Mouse (Mus musculus) hematopoietic stem cell, adult 5-6 weeks (primary cell): ENCODE measurements around the gene Tgm2. TPM values are rescaled to one million over a fixed set of nuclear protein-coding genes. Genes with fewer than 3 reads are reported as not detected.

Experiments used
- ATAC-seq, 2 experiments: fragments of 125-278 bp in 1 of 2; replicated peaks in 1 of 2; 2 replicates each; pipeline ENCODE4 v1.8.0; 2016 to 2017; ENCODE audit warnings: inconsistent platforms in 2 of 2, mild to moderate bottlenecking in 2 of 2, moderate number of reproducible peaks in 2 of 2, low read depth in 1 of 2, moderate TSS enrichment in 1 of 2; ENCODE audit not compliant: low FRiP score in 2 of 2, poor library complexity in 2 of 2, severe bottlenecking in 2 of 2, insufficient read depth in 1 of 2, low TSS enrichment in 1 of 2
- total RNA-seq: library from RNA; stranded (forward); fragments of 172-1452, 232-1000 nt; gene quantifications from 2 replicates; pipeline ENCODE4 v1.2.3, GENCODE M21; 2017

Tgm2 gene
- total RNA-seq, 1 experiment from 2014 or later: 19.4 TPM

DNA sequence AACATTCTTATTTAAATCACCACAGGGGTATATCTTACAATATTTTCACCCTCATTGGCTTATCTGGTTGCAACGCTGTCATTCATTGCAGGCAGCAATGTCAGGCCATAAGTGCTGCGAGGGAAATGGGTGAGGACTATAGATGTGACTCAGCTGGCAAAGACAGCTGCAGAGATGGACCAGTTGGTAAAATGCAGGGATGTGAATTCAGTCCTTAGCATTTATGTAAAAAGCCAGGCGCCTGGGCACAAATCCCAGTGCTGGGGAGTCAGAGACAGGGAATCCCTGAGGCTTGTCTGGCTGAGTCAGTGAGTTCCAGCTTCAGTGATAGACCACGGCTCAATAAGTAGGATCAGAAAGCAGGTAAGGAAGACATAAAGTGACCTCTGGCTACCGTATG is 44.5 kb downstream of the Tgm2 start:
- no peak for ATAC-seq

DNA sequence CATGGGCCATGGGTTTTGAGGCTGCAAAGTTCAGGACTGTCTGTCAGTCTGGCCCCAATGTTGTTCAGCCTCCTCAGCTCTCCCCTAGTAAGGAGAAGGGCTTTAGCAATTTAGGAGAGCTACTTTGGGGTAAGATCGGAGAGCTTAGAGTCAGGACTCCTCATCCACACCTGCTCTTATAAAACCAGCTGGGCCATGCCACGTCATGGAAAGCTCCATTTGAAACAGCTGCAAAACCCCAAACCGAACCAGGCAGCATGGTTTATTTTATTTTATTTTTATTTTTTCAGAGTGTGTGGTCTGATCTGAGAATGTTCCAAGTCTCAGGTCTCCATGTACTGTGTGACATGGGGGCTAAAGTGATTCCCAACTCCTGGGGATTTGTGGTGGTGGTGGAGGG is 46.7 kb downstream of the Tgm2 start:
- ATAC-seq: no peak

DNA sequence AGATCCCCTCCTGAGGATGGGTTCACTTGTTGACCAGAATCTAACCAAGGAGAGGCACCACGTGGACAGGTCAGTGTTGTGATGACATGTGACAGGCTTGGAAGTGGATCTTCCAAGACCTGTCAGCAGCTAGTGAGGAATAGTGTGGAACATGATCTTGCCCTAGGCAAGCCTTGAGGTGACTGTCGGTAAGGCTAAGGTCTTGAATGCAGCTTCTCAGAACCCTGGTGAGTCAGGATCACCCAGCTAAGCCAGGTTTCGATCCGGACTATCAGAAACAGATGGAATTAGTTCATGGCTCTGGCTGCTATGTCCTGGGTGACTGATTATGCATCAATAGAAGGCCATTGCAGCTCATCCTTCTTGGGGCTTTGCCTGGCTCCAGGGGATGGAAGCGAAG is 47.5 kb downstream of the Tgm2 start:
- ATAC-seq: no peak

DNA sequence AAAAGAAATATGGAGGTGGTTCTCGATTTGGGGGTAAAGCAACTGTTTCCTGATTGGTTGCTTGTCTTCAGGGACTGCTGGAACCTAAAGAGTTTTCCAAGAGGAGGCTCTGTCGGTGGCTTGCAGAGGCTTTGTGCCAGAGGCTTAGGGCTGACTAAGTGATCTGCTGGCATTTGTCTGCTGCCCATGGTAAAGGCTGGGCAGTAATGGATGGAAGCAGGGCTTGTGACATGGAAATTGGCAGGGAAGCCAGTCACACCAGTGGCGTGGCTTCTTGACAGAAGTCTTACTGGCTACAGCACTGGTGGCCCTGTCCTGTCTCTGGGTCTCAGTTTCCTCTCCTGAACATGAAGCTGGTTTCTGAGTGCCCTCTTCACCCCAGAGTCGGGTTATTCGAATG is 49.2 kb downstream of the Tgm2 start:
- ATAC-seq: no peak

DNA sequence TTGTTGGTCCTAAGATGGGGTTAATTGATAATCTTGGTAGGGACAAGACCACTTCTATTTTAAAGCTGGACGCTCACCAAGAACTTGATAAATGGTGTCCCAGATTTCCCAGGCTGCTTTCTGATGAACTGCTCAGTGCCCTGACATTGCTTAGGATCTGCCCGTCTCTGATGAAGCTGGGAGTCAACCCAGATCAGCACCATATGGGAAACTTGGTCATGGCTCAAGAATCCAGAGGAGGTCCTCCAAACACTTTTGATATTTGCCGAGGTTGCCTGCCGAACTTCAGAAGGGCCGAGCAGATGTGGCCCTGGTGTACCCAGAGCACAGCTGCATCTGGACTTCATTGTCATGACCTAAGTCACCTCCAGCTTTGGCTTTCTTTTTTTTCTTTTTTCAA is 51.4 kb downstream of the Tgm2 start:
- ATAC-seq: no peak

DNA sequence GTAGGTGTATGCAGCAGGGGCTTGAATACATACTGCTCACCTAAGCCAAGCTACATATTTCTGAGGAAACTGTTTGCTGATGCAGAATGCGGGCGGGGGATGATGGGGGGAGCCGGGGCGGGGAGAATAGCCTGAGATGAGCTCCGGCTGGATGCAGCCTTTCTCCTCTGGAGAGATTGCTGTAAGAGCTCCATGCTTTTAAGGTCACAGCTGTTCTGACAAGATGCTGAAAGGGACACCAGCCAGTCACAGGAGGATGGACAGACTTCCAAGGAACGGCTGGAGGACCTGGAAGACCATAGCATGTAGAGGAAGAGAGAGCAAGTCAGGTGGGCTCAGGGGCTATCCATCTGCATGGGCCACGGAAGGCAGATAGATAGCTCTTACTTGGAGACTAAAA is 51.9 kb downstream of the Tgm2 start:
- no peak for ATAC-seq

DNA sequence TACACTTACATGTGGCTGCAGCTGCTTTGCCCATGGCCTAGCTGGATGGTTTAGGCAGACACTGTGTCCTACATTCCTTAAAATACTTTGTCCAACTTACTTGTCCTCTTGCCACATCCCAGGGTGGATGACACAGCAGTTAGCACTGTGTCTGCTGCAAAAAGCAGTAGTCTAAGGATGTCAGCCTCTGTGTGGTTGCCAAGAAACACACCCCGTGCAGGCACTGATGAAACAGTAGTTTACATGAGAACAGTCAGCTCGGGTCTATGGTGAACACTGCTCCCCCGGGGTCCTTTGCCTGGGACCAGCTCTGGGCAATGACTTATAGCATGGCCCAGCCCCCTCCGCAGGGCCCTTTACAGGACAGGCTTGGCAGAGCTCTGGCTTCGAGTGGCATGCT is 52.9 kb downstream of the Tgm2 start:
- peak; percentile 32 to 39; a peak in 2 of 4 replicates for ATAC-seq

DNA sequence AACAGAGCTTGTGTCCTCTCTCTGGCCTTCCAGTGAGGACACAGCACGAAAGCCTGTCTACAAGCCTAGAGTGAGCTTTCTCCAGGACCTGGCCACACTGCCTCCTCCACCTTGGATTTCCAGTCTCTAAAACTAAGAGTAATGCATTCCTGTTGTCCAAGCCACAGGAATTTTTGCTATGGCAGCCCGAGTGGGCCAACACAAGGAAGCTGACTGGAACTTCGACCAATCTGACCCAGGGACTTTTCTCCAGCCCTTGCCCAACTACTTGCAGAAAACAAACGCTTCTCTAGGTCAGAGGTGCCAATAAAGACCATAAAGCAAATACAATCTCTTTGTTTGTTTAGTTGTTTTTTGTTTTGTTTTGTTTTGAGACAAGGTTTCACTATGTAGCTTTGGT is 56.1 kb downstream of the Tgm2 start:
- no peak for ATAC-seq

DNA sequence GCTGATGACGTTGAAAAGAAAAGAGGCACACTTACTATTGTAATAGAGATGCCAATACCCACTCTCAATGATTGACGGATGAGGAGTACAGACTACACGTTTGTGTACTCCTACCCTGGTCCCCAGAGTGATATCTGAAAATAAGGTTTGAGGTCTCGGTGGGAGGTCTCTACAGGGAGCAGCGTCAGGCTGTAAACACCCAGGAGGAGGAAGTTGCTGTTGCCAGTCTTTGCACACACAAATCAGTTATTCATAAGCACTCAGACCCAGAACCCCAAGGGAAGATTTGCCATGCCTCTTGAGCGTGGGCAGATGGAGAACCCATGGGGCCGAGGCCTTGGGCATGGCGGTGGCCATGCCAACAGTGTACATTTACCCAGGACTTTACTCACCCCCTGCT is 61.8 kb downstream of the Tgm2 start:
- no peak for ATAC-seq

DNA sequence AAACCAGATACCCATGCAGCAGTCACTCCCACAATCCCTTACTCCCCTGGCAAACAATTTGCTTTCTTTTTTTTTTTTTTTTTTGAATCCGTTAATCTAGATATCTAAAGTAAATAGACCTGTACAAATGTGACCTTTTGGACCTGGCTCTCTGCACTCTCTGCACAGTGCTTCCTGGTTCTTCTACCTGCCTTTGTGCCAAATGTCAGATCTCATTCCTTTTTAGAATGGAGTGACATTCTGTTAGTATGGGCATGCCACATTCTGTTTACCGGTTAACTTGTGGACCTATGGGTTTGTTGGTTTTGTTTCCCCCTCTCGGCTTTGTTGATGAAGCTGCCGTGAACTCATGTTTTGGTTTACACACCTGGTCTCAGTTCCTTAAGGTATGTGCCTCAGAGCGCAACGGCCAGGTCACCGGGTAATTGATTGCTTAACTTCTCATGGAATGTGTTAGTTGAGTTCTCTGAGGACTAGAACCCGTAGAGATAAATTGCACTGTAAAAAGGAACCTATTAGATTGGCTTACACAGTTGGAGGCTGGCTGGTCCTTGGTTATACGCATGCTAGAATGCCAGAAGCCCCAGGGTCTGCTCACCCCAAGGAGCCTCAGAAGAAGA is 65.5 kb downstream of the Tgm2 start:
- ATAC-seq: no peak

DNA sequence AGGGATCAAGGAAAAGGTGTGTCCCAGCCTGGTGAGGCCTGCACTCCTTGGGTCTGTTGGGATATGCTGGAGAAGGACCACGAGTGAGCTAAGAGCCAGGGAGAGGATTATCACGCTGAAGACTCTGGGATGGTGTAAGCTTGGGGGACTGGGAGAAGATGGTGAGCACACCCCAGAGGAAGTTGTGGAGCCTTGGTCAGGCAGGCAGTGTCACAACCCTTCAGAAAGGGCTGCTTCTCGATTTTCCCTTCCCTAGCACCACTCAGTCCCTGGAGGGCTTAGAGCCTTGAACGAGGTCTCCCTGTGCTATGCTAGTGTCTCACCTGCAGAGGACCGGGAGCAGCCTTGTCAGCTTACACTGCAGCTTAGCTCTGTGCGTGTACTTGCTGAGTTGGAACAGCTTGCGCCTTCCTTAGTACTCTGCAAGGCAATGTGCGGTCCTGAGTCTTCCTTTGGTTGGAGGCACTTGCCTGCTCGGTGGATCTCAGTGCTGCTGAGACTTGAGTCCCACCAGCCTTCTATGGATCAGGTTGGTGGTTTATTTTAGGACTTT is 66.3 kb downstream of the Tgm2 start:
- peak in 1 of 2 experiments; percentile 49; a peak in 1 of 4 replicates for ATAC-seq

DNA sequence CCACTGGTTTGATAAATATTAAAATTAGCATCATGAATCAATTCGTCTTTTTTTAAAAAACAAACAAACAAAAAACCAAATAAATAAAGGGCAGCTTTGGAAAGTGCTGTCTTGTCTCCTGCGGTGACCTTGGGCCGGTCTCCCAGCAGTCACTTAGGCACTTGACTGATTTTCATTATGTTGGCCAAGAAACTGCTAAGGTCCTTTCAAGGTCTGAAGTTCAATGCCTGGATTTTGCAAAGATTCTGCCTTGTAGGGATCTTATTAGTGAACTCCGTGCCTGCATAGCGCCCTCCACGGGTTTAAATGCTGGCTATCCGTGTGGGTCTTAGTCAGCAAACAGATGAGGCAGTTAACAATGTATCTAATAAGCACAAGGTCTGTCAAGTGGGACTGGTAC is 67.3 kb downstream of the Tgm2 start:
- no peak for ATAC-seq

DNA sequence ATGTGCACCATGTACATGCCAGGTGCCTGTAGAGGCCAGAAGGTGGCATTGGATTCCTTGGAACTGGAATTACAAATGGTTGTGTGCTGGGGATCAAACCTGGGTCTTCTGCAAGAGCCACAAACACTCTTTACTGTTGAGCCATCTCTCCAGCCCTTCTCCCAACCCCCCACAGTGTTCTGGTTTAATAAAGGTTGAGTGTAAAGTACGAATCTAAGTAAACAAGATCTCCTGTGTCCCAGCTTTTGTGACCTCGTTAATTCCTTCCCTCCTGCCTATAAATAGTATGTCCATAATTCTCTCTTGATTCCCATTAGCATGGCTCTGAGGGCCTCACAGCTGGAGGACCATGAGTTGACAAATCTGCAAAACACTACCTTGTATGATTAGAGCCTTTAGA is 68.3 kb downstream of the Tgm2 start:
- ATAC-seq: no peak

DNA sequence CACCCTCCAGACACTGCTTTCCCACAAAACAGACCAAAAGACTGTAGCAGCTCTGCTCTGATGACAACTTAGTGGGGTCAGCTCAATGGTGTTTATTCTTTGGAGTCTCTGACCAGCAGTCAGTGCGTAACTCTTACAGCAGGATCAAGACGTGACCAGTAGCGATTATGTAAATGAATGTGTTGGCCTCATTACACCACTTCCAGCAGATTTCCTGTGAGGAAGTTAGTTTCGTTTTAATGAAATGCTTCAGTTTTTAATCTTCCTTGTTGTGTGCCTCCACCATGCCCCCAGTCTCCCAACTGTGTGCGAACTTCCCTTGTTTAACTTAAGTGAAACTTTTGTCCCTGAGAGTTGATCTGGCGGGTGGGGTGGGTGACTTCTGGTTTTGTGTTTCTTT is 69.5 kb downstream of the Tgm2 start:
- ATAC-seq: peak; percentile 39 to 51

DNA sequence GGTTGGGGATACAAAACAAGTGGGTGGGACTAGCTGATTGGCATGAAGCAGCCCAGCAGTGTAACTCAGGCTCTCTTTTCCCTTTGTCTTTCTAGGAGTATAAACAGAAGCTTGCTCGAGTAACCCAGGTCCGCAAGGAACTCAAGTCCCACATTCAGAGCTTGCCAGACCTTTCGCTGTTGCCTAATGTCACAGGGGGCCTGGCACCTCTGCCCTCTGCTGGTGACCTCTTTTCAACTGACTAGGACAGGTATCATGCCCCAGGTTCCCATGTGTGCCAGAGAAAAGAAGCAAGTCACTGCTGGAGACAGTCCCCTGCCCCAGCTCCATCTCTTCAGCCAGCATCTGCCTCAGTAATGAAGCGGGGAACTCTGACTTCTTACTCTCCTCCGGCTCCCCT is 71.4 kb downstream of the Tgm2 start:
- ATAC-seq: no peak

DNA sequence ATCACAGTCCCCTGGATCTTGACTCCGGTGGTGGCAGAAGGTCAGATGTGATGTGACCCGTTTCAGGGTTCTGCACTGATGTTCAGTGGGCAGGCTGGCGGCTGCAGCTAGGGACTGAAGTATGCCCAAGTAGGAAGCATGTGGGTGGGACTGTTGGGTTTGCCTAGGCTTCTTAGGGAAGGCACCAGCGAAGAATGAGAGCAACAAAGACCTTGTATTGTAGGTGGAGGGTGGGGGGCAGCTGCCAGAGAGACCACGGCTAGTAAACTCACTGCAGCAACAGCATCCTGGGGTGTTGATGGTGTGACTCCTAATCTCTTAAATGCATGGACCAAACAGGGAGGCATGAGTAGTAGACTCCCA is 74.6 kb downstream of the Tgm2 start:
- ATAC-seq: no peak

DNA sequence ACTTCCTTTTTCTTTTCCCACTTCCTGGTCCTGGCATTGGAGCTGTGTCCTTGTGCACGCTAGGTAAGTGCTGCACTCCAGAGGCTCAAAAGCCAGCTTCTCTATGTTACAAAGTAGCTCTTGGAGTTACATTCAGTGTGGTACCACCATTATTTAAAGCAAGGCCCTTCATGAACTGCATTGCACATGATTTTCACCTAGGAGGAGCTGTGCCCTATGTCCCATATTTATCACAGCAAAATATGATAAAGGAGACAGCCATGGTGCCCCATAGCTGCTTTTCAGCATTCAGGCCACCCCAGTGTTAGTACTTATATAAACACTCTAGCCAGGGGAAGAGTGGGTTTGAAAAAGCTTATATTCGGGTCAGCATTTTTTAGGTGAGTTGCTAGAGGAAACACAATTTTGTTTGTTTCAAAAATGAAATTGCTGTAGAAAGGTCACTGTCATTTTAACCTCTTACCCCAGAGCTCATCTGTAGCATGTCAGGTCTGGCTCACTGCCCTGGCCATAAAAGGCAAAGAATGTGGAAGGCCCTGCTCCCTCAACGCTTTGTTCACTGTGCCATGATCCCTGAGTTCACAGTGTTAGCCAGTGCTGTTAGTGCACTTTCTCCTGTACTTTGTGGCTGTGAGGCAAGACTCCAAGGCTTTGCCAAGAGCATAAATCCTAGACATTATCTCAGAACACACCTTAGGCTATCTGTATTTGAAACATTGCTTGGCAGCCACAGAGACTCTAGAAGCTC is 75.2 kb downstream of the Tgm2 start:
- ATAC-seq: no peak

DNA sequence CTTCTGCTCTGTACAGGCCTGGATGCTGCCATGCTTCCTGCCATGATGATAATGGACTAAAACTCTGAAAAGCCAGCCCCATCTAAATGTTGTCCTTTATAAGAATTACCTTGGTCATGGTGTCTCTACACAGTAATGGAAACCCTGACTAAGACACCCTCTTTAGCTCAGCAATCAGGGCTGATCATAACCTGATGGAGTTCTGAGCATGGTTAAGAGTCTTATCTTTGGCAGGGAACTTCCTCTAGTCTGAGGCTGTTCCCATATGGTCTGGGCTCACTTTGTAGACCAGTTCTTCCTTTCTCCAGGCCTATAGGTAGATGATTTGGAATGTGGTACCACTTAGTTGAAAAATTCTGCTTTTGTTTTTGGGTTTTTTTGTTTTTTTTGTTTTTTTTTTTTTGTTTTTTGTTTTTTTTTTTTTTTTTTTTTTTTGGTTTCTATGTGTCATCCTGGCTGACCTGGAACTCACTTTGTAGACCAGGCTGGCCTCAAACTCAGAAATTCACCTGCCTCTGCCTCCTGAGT is 77.7 kb downstream of the Tgm2 start:
- ATAC-seq: no peak
